9 mouse cellular contexts compared by ENCODE assay signal in genomic region chr2:21002538-21002937, GRCm38 (mm10). TPM values are rescaled to one million over a fixed set of nuclear protein-coding genes. Genes with fewer than 3 reads are reported as not detected.
A peak's percentile ranks its signal among the peaks of the same experiment; 100 is the strongest.
DNase-seq lines count a peak whose midpoint lies in the region.
"Had no signal": no experiment of that assay in that cellular context is flagged by ENCODE, and none has a peak within 500 bp of the region (broad histone marks: within the 10 kb centered on the region; RNA-seq: fewer than 3 reads in every experiment).

No protein-coding gene starts in this region.

- intact Hi-C loops in gastrocnemius, postnatal 14 days (cut with DNase I; ENCODE audit: low total_unique reads) = no loop called here
- intact Hi-C loops in left cerebral cortex, postnatal 4 days (cut with DNase I) = no loop called here

- peak; percentile 16 for DNase-seq in gastrocnemius, postnatal 14 days
- DNase-seq in gastrocnemius, adult 18-20 months (ENCODE audit: low spot score) = no peak
- DNase-seq in cerebellum, adult 11-12 months = peak; percentile 26
- DNase-seq in frontal cortex, postnatal 36 days (ENCODE audit: low spot score in 2 of 2) = peak; percentile 41 to 46
- DNase-seq in left cerebral cortex, postnatal 4 days = peak; percentile 64
- no peak for DNase-seq in ovary, postnatal 36 days (ENCODE audit: low spot score)
- no peak for DNase-seq in liver
- DNase-seq in spleen, postnatal 10 days (ENCODE audit: low spot score in 2 of 2) = no peak
- DNase-seq: kidney, postnatal 36 days had no signal

RNA-seq across cellular contexts. Expression of gene Arhgap21, which starts 33.9 kb away (rescaled TPM):
- 10 to 100 TPM; 26.8 to 33.7 TPM for total RNA-seq in gastrocnemius, postnatal 14 days (2021)
- total RNA-seq in gastrocnemius, adult 18-20 months (2021) = 10 to 100 TPM; 27.0 to 33.4 TPM
- total RNA-seq in left cerebral cortex, postnatal 4 days (2021) = 100 to 1,000 TPM; 235 to 259 TPM

Comparison
In these comparisons a context has a peak if more than half of its experiments do, and no peak if none do; other contexts are left out.
1. DNase-seq: peak in gastrocnemius, postnatal 14 days (single experiment), cerebellum, adult 11-12 months (single experiment), frontal cortex, postnatal 36 days (2 of 2) and left cerebral cortex, postnatal 4 days (single experiment); none in gastrocnemius, adult 18-20 months (single experiment), ovary, postnatal 36 days (single experiment), liver (single experiment) and spleen, postnatal 10 days (0 of 2).
2. RNA of gene Arhgap21, which starts 33.9 kb away (total RNA-seq): 235 to 259 TPM in left cerebral cortex, postnatal 4 days; 26.8 to 33.7 TPM in gastrocnemius, postnatal 14 days and 27.0 to 33.4 TPM in gastrocnemius, adult 18-20 months; every median in the first group is over 4 times any median in the second.